Mouse (Mus musculus): Measurements from ENCODE around the gene Gng4. TPM values are rescaled to one million over a fixed set of nuclear protein-coding genes. Genes with fewer than 3 reads are reported as not detected.

Gene Gng4
- 0.61 and 1.4 TPM in 2 replicates for polyA plus RNA-seq (2012; rRNA removed)

DNA sequence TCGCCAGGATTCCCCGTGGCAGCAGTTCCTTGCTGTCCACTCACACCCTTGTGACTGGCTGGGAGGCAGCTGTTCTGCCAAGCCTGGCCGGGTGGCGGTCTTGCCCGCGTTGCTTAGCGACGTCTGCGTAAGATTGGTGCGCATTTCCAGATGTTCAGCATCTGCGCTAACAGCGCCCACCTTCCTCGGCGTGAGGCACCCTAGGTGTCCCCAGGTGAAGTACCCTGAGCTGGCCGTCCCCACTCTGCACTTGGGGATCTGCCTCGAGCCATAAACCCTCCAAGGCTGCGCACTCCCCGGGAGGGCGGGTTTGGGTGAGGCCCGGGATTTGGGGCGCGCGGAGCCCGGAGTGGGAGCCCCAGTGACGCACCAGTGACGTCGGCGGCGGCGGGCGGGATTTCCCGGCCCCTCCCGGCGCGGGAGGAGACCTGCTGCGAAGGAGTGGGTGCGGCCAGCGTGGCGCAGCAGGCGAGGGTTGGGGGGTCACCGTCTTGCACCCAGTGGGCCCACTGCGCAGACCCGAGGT is at the start of gene Gng4:
Gene Gng4 (plus strand): TSS at position 166 of the 526 bp plus-strand sequence.

Other genes with a start within 250 kb of the Gng4 start
- gene Lyst, start 193.7 kb upstream of the Gng4 start, polyA plus RNA-seq (2012; rRNA removed) = 0.34 and 0.58 TPM in 2 replicates
- 29.3 and 71.8 TPM in 2 replicates for gene B3galnt2, start 170.4 kb downstream of the Gng4 start, polyA plus RNA-seq (2012; rRNA removed)

All from stomach, adult 2 months (tissue).